Mouse (Mus musculus): ENCODE data around the gene Olfr1287. TPM values are rescaled to one million over a fixed set of nuclear protein-coding genes. Genes with fewer than 3 reads are reported as not detected.

Olfr1287 gene
- not detected in 2 replicates for polyA plus RNA-seq (2015; fragmentation: Nextera tagmentation; extraction: Ambion mirVana)

DNA sequence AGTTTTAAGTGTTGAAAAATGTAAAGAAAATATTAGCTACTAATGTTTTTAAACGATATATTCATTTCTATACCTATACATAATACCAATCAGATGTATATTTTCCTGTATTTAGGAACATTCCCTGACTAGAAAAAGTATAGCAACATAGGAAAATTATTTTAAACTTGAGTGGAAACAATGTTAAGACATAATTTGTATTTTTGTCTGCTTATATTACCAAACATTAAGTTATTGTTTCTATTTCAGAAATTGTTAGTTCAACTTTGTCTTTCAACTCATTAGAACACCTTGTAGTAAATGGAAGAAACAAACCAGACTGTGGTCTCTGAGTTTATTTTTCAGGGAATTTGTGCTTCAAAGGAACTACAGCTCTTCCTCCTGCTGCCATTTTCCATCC, at the start of gene Olfr1287:
Gene Olfr1287 (plus strand): TSS at position 301 of the 400 bp plus-strand sequence.
- H3K9ac ChIP-seq (ENCODE audit: low read depth, low read length) = no peak within 1 kb of the TSS
- H3K27me3 ChIP-seq (ENCODE audit: control insufficient read depth, insufficient read depth, low read depth, low read length) = no peaks in the 10 kb centered on the region
- no peak within 1 kb of the TSS for H3K4me2 ChIP-seq (ENCODE audit: low read length)
- no peak for ATAC-seq
- H3K4me3 ChIP-seq (ENCODE audit: low read depth, low read length) = no peak within 1 kb of the TSS
- no peak within 1 kb of the TSS for H3K27ac ChIP-seq (ENCODE audit: low read length)
- H3K4me1 ChIP-seq (ENCODE audit: control insufficient read depth, insufficient read depth, low read length) = no peaks in the 10 kb centered on the region
- no peaks in the 10 kb centered on the region for H3K36me3 ChIP-seq (ENCODE audit: control insufficient read depth, insufficient read depth, low read length)
- H3K9me3 ChIP-seq (replicated peaks; ENCODE audit: control insufficient read depth, low read length, poor library complexity, severe bottlenecking) = no peaks in the 10 kb centered on the region
- 73% methylated on average over 1 of the region's 1 CpGs for WGBS

- Histone ChIP-seq H3K27ac (ENCODE audit: low read length) (no peak within 1 kb of the TSS), H3K27me3 (ENCODE audit: control insufficient read depth, insufficient read depth, low read depth, low read length) (no peaks in the 10 kb centered on the region), H3K9me3 (replicated peaks; ENCODE audit: control insufficient read depth, low read length, poor library complexity, severe bottlenecking) (no peaks in the 10 kb centered on the region), H3K36me3 (ENCODE audit: control insufficient read depth, insufficient read depth, low read length) (no peaks in the 10 kb centered on the region), H3K4me1 (ENCODE audit: control insufficient read depth, insufficient read depth, low read length) (no peaks in the 10 kb centered on the region), H3K9ac (ENCODE audit: low read depth, low read length) (no peak within 1 kb of the TSS), H3K4me3 (ENCODE audit: low read depth, low read length) (no peak within 1 kb of the TSS), H3K4me2 (ENCODE audit: low read length) (no peak within 1 kb of the TSS)
- ATAC-seq = no peak
- WGBS = 57% methylated on average over 1 of the region's 1 CpGs
Measured at GRCm38 (mm10) chr2:111422931-111423330, 26.0 kb upstream of the Olfr1287 start, which contains the start of gene Olfr1286. Olfr1286 (minus strand) TSS chr2:111423115.

- H3K4me1 ChIP-seq (ENCODE audit: control insufficient read depth, insufficient read depth, low read length) = no peaks in the 10 kb centered on the region
- no peak within 1 kb of the TSS for H3K27ac ChIP-seq (ENCODE audit: low read length)
- H3K4me3 ChIP-seq (ENCODE audit: low read depth, low read length) = no peak within 1 kb of the TSS
- WGBS = 95% methylated on average over 1 of the region's 1 CpGs
- H3K9me3 ChIP-seq (replicated peaks; ENCODE audit: control insufficient read depth, low read length, poor library complexity, severe bottlenecking) = no peaks in the 10 kb centered on the region
- ATAC-seq = no peak
- H3K4me2 ChIP-seq (ENCODE audit: low read length) = no peak within 1 kb of the TSS
- H3K36me3 ChIP-seq (ENCODE audit: control insufficient read depth, insufficient read depth, low read length) = no peaks in the 10 kb centered on the region
- H3K27me3 ChIP-seq (ENCODE audit: control insufficient read depth, insufficient read depth, low read depth, low read length) = no peaks in the 10 kb centered on the region
- H3K9ac ChIP-seq (ENCODE audit: low read depth, low read length) = no peak within 1 kb of the TSS
Measured at GRCm38 (mm10) chr2:111473801-111474200, 24.9 kb downstream of the Olfr1287 start, which contains the start of gene Olfr1288. Olfr1288 (plus strand) TSS chr2:111474101.

GRCm38 (mm10) chr2:111480519-111480918, 31.6 kb downstream of the Olfr1287 start, which contains the start of gene Olfr1289:
Olfr1289 (plus strand) TSS chr2:111480819.
- no peak for ATAC-seq
- 60% methylated on average over 1 of the region's 1 CpGs for WGBS

DNA sequence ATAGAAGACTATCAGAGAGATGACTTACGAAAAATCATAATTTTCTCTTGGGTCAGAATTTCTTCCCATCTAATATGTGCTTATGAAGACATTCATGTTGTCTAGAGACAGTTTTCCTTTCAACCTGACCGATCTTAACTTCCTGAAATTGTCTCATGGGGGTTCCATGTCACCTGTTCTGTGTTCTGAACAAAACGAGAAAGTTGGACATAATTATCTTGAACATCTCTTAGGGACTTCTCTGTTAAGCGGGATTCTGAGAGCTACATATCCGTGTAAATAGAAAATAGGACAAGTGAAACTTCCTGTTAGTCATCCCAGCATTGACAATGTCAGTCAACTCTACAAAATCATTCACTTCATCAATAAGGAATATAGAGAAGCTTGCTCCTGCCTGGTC, 44.8 kb downstream of the Olfr1287 start, which contains the start of gene Olfr1290:
Gene Olfr1290 (minus strand): TSS at position 101 of the 400 bp plus-strand sequence.
- Histone ChIP-seq H3K9ac (ENCODE audit: low read depth, low read length) (no peak within 1 kb of the TSS), H3K27ac (ENCODE audit: low read length) (no peak within 1 kb of the TSS), H3K9me3 (replicated peaks; ENCODE audit: control insufficient read depth, low read length, poor library complexity, severe bottlenecking) (no peaks in the 10 kb centered on the region), H3K4me3 (ENCODE audit: low read depth, low read length) (no peak within 1 kb of the TSS), H3K4me2 (ENCODE audit: low read length) (no peak within 1 kb of the TSS), H3K4me1 (ENCODE audit: control insufficient read depth, insufficient read depth, low read length) (no peaks in the 10 kb centered on the region), H3K27me3 (ENCODE audit: control insufficient read depth, insufficient read depth, low read depth, low read length) (no peaks in the 10 kb centered on the region), H3K36me3 (ENCODE audit: control insufficient read depth, insufficient read depth, low read length) (no peaks in the 10 kb centered on the region)
- 82% methylated on average over 5 of the region's 5 CpGs for WGBS
- ATAC-seq = no peak

More at GRCm38 (mm10) chr2:111480519-111480918, 31.6 kb downstream of the Olfr1287 start, which contains the start of gene Olfr1289:
- Histone ChIP-seq H3K9me3 (replicated peaks; ENCODE audit: control insufficient read depth, low read length, poor library complexity, severe bottlenecking) (no peaks in the 10 kb centered on the region), H3K4me2 (ENCODE audit: low read length) (no peak within 1 kb of the TSS), H3K36me3 (ENCODE audit: control insufficient read depth, insufficient read depth, low read length) (no peaks in the 10 kb centered on the region), H3K27ac (ENCODE audit: low read length) (no peak within 1 kb of the TSS), H3K4me3 (ENCODE audit: low read depth, low read length) (no peak within 1 kb of the TSS), H3K9ac (ENCODE audit: low read depth, low read length) (no peak within 1 kb of the TSS), H3K4me1 (ENCODE audit: control insufficient read depth, insufficient read depth, low read length) (no peaks in the 10 kb centered on the region), H3K27me3 (ENCODE audit: control insufficient read depth, insufficient read depth, low read depth, low read length) (no peaks in the 10 kb centered on the region)

DNA sequence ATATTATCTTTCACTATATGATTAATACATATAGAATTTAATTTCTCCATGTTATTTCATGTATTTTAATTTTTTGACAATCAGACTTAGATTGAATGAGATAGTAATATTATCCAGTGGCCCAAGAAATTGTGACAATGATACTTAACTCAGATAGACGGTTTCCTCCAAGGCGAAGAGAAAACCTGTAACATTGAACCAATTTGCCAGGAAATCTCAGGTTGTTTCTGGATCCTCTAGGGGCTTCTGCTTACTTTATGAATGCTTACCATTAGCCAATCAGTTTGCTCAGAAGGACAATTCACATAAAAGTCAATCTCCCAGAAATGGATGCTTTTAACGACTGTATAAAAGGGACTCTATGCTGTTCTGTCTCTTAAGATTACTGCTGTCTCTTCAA, 47.9 kb downstream of the Olfr1287 start, which contains the start of gene Olfr1291-ps1:
Gene Olfr1291-ps1 (plus strand): TSS at position 301 of the 400 bp plus-strand sequence.
- Histone ChIP-seq H3K27me3 (ENCODE audit: control insufficient read depth, insufficient read depth, low read depth, low read length) (no peaks in the 10 kb centered on the region), H3K4me3 (ENCODE audit: low read depth, low read length) (no peak within 1 kb of the TSS), H3K27ac (ENCODE audit: low read length) (no peak within 1 kb of the TSS), H3K36me3 (ENCODE audit: control insufficient read depth, insufficient read depth, low read length) (no peaks in the 10 kb centered on the region), H3K4me1 (ENCODE audit: control insufficient read depth, insufficient read depth, low read length) (no peaks in the 10 kb centered on the region), H3K9ac (ENCODE audit: low read depth, low read length) (no peak within 1 kb of the TSS), H3K4me2 (ENCODE audit: low read length) (no peak within 1 kb of the TSS), H3K9me3 (replicated peaks; ENCODE audit: control insufficient read depth, low read length, poor library complexity, severe bottlenecking) (no peaks in the 10 kb centered on the region)
- no peak for ATAC-seq
- 95% methylated on average over 3 of the region's 3 CpGs for WGBS

Other genes starting within 250 kb of the Olfr1287 start
- gene 4930430A15Rik, start 219.5 kb upstream of the Olfr1287 start, polyA plus RNA-seq (2015; fragmentation: Nextera tagmentation; extraction: Ambion mirVana) = not detected in 2 replicates
- not detected in 2 replicates for gene Olfr1275, start 213.9 kb upstream of the Olfr1287 start, polyA plus RNA-seq (2015; fragmentation: Nextera tagmentation; extraction: Ambion mirVana)
- gene Olfr1276, start 194.6 kb upstream of the Olfr1287 start, polyA plus RNA-seq (2015; fragmentation: Nextera tagmentation; extraction: Ambion mirVana) = not detected in 2 replicates
- not detected in 2 replicates for gene Olfr1277, start 175.0 kb upstream of the Olfr1287 start, polyA plus RNA-seq (2015; fragmentation: Nextera tagmentation; extraction: Ambion mirVana)
- not detected in 2 replicates for gene Olfr1278, start 159.0 kb upstream of the Olfr1287 start, polyA plus RNA-seq (2015; fragmentation: Nextera tagmentation; extraction: Ambion mirVana)
- not detected in 2 replicates for gene Olfr1279, start 148.5 kb upstream of the Olfr1287 start, polyA plus RNA-seq (2015; fragmentation: Nextera tagmentation; extraction: Ambion mirVana)
- gene Olfr1280, start 135.1 kb upstream of the Olfr1287 start, polyA plus RNA-seq (2015; fragmentation: Nextera tagmentation; extraction: Ambion mirVana) = not detected in 2 replicates
- not detected in 2 replicates for gene Olfr1281, start 122.6 kb upstream of the Olfr1287 start, polyA plus RNA-seq (2015; fragmentation: Nextera tagmentation; extraction: Ambion mirVana)
- gene Olfr1282, start 113.1 kb upstream of the Olfr1287 start, polyA plus RNA-seq (2015; fragmentation: Nextera tagmentation; extraction: Ambion mirVana) = not detected in 2 replicates
- not detected in 2 replicates for gene Olfr1283, start 82.4 kb upstream of the Olfr1287 start, polyA plus RNA-seq (2015; fragmentation: Nextera tagmentation; extraction: Ambion mirVana)
- gene Olfr1284, start 73.6 kb upstream of the Olfr1287 start, polyA plus RNA-seq (2015; fragmentation: Nextera tagmentation; extraction: Ambion mirVana) = not detected in 2 replicates
- not detected in 2 replicates for gene Olfr1286, start 26.0 kb upstream of the Olfr1287 start, polyA plus RNA-seq (2015; fragmentation: Nextera tagmentation; extraction: Ambion mirVana)
- gene Olfr1288, start 25.0 kb downstream of the Olfr1287 start, polyA plus RNA-seq (2015; fragmentation: Nextera tagmentation; extraction: Ambion mirVana) = not detected in 2 replicates
- not detected in 2 replicates for gene Olfr1289, start 31.7 kb downstream of the Olfr1287 start, polyA plus RNA-seq (2015; fragmentation: Nextera tagmentation; extraction: Ambion mirVana)
- not detected in 2 replicates for gene Olfr1290, start 44.7 kb downstream of the Olfr1287 start, polyA plus RNA-seq (2015; fragmentation: Nextera tagmentation; extraction: Ambion mirVana)
- gene Olfr1291-ps1, start 48.0 kb downstream of the Olfr1287 start, polyA plus RNA-seq (2015; fragmentation: Nextera tagmentation; extraction: Ambion mirVana) = not detected in 2 replicates
- gene Olfr1293-ps, start 76.1 kb downstream of the Olfr1287 start, polyA plus RNA-seq (2015; fragmentation: Nextera tagmentation; extraction: Ambion mirVana) = not detected in 2 replicates
- gene Olfr1294, start 91.1 kb downstream of the Olfr1287 start, polyA plus RNA-seq (2015; fragmentation: Nextera tagmentation; extraction: Ambion mirVana) = not detected in 2 replicates
- not detected in 2 replicates for gene Olfr1295, start 120.5 kb downstream of the Olfr1287 start, polyA plus RNA-seq (2015; fragmentation: Nextera tagmentation; extraction: Ambion mirVana)
- gene Olfr1297, start 177.4 kb downstream of the Olfr1287 start, polyA plus RNA-seq (2015; fragmentation: Nextera tagmentation; extraction: Ambion mirVana) = not detected in 2 replicates
- gene Olfr1298, start 200.1 kb downstream of the Olfr1287 start, polyA plus RNA-seq (2015; fragmentation: Nextera tagmentation; extraction: Ambion mirVana) = not detected in 2 replicates
- not detected in 2 replicates for gene Olfr1299, start 212.3 kb downstream of the Olfr1287 start, polyA plus RNA-seq (2015; fragmentation: Nextera tagmentation; extraction: Ambion mirVana)